Mouse (Mus musculus) intestine, embryonic 15.5 days (tissue): ENCODE measurements around the gene Zfp825. TPM values are rescaled to one million over a fixed set of nuclear protein-coding genes. Genes with fewer than 3 reads are reported as not detected.
"Not testable (repeated sequence)": the region's sequence is repeated elsewhere in the genome, so short reads cannot be mapped to it uniquely, and the experiment has no call there.

Experiments
- ATAC-seq: fragments of 200-750 bp; cut with Nextera tagmentation; 2 replicates; pipeline ENCODE4 v1.8.0; 2017; ENCODE audit warnings: moderate TSS enrichment, moderate library complexity
- H3K27ac ChIP-seq: fragments of 300-500 bp; sonication (generic); 2 replicates; pipeline ENCODE4 v1.5.1; 2015; ENCODE audit warnings: mild to moderate bottlenecking, inconsistent platforms
- H3K27me3 ChIP-seq: fragments of 300-500 bp; sonication (generic); replicated peaks from 2 replicates; pipeline ENCODE4 v1.6.1; 2015; ENCODE audit warnings: inconsistent platforms
- H3K36me3 ChIP-seq: fragments of 300-500 bp; sonication (generic); 2 replicates; pipeline ENCODE4 v1.6.1; 2015; ENCODE audit warnings: inconsistent platforms
- H3K4me1 ChIP-seq: fragments of 300-500 bp; sonication (generic); replicated peaks from 2 replicates; pipeline ENCODE4 v1.6.1; 2015; ENCODE audit warnings: inconsistent platforms
- H3K4me2 ChIP-seq: fragments of 300-500 bp; sonication (generic); replicated peaks from 2 replicates; pipeline ENCODE4 v1.6.1; 2015; ENCODE audit warnings: mild to moderate bottlenecking, inconsistent platforms
- H3K4me3 ChIP-seq: fragments of 300-500 bp; sonication (generic); replicated peaks from 2 replicates; pipeline ENCODE4 v1.5.1; 2015; ENCODE audit warnings: inconsistent platforms
- H3K9ac ChIP-seq: fragments of 300-500 bp; sonication (generic); 2 replicates; pipeline ENCODE4 v1.6.1; 2015; ENCODE audit warnings: inconsistent platforms
- H3K9me3 ChIP-seq: fragments of 300-500 bp; sonication (generic); 2 replicates; pipeline ENCODE4 v1.6.1; 2016; ENCODE audit warnings: inconsistent platforms
- WGBS: fragments of 180-500 bp; shearing (Covaris S2); methylation state at CpG from one replicate; pipeline ENCODE4 v1.1.7; 2015; 5-methylcytosine and 5-hydroxymethylcytosine counted together
- polyA plus RNA-seq: library from polyadenylated mRNA; unstranded; fragments of >200 nt; fragmentation: Nextera tagmentation; extraction: Ambion mirVana; gene quantifications from 2 replicates; pipeline ENCODE4 v1.2.1, GENCODE M21; 2015

Gene Zfp825
- polyA plus RNA-seq, 1 experiment from 2014 or later: 16.2 TPM

GRCm38 (mm10) chr13:74484326-74484725, 9.5 kb downstream of the Zfp825 start:
- H3K36me3 ChIP-seq, H3K4me2 ChIP-seq, H3K27ac ChIP-seq, H3K9me3 ChIP-seq, H3K4me3 ChIP-seq, H3K9ac ChIP-seq, H3K27me3 ChIP-seq, ATAC-seq, H3K4me1 ChIP-seq: not testable (repeated sequence)
- WGBS: 74% methylated on average over 3 of the region's 3 CpGs

GRCm38 (mm10) chr13:74471468-74471867, 22.3 kb downstream of the Zfp825 start:
- not testable (repeated sequence) for H3K4me2 ChIP-seq, H3K4me1 ChIP-seq, H3K27me3 ChIP-seq, H3K27ac ChIP-seq, ATAC-seq, H3K4me3 ChIP-seq, H3K9me3 ChIP-seq, H3K36me3 ChIP-seq, H3K9ac ChIP-seq
- 94% methylated on average over 2 of the region's 2 CpGs for WGBS

- Histone ChIP-seq H3K4me3 (peak overlapping the region; percentile 58), H3K27me3 (no peaks in the 10 kb centered on the region), H3K9me3 (no peaks in the 10 kb centered on the region), H3K36me3 (no peaks in the 10 kb centered on the region), H3K27ac (peak overlapping the region; percentile 98), H3K4me1 (no peaks in the 10 kb centered on the region), H3K9ac (peak overlapping the region; percentile 58), H3K4me2 (peak overlapping the region; percentile 83)
- peak; percentile 99 for ATAC-seq
- WGBS: under 1% methylated on average over 23 of the region's 23 CpGs
These were observed 30.9 kb downstream of the Zfp825 start for GRCm38 (mm10) chr13:74462699-74463385.

- Histone ChIP-seq H3K4me2 (peak overlapping the region; percentile 83), H3K9ac (peak overlapping the region; percentile 48; the same call in 1 of the 2 replicates), H3K4me3 (peak overlapping the region; percentile 58), H3K27ac (peak overlapping the region; percentile 98; the same call in 1 of the 2 replicates)
- not testable (repeated sequence) for H3K4me1 ChIP-seq, H3K36me3 ChIP-seq, ATAC-seq, H3K9me3 ChIP-seq, H3K27me3 ChIP-seq
- 3% methylated on average over 7 of the region's 7 CpGs for WGBS
These were observed 31.5 kb downstream of the Zfp825 start for GRCm38 (mm10) chr13:74462318-74462698.

GRCm38 (mm10) chr13:74439895-74440294, 53.9 kb downstream of the Zfp825 start:
- no peaks in the 10 kb centered on the region for H3K27me3 ChIP-seq
- 29% methylated on average over 19 of the region's 19 CpGs for WGBS
- ATAC-seq: no peak
- no peak overlapping the region for H3K27ac ChIP-seq
- no peak overlapping the region for H3K4me2 ChIP-seq
- 0 out of 2 replicates have a peak, but pooled peaks cover under 1% of the 10 kb centered on the region for H3K36me3 ChIP-seq
- 0 out of 2 replicates have a peak, but pooled peaks cover 3% of the 10 kb centered on the region for H3K9me3 ChIP-seq
- no peak overlapping the region for H3K4me3 ChIP-seq
- H3K9ac ChIP-seq: no peak overlapping the region
- H3K4me1 ChIP-seq: no peaks in the 10 kb centered on the region

Other genes with a start within 250 kb of the Zfp825 start
- 0.25 and 0.28 TPM in 2 replicates for gene Ahrr, start 201.7 kb downstream of the Zfp825 start, polyA plus RNA-seq
- 170 and 182 TPM in 2 replicates for gene Pdcd6, start 176.4 kb downstream of the Zfp825 start, polyA plus RNA-seq
- 314 and 349 TPM in 2 replicates for gene Sdha, start 143.7 kb downstream of the Zfp825 start, polyA plus RNA-seq
- gene Ccdc127, start 143.7 kb downstream of the Zfp825 start, polyA plus RNA-seq: 44.4 and 48.6 TPM in 2 replicates
- not detected in 2 replicates for gene Lrrc14b, start 130.0 kb downstream of the Zfp825 start, polyA plus RNA-seq
- gene Zfp72, start 103.2 kb downstream of the Zfp825 start, polyA plus RNA-seq: 3.6 and 5.7 TPM in 2 replicates
- 113 and 116 TPM in 2 replicates for gene Ftl1-ps1, start 94.3 kb downstream of the Zfp825 start, polyA plus RNA-seq
- gene Erap1, start 145.6 kb upstream of the Zfp825 start, polyA plus RNA-seq: 33.8 and 42.3 TPM in 2 replicates